Mouse (Mus musculus): ENCODE measurements at regions not wholly inside any gene's neighbourhood (a gene's known extent, or its start where the extent isn't known, plus 50 kb on each side); places are given as distances from the start of the nearest gene placed in this dataset.

GRCm38 (mm10) chr4:55721834-55722233 is 189.6 kb upstream of the Klf4 start:
- 0 out of 2 replicates have a peak, but pooled peaks cover 6% of the 10 kb centered on the region for H3K4me1 ChIP-seq (replicated peaks; ENCODE audit: control insufficient read depth, insufficient read depth, low read length)
- no peaks in the 10 kb centered on the region for H3K27me3 ChIP-seq (replicated peaks; ENCODE audit: control insufficient read depth, insufficient read depth, low read length)
- no peak overlapping the region for H3K9ac ChIP-seq (ENCODE audit: low read length)
- ATAC-seq (replicated peaks; ENCODE audit: low FRiP score, low TSS enrichment, low read depth) = no peak
- H3K36me3 ChIP-seq (ENCODE audit: control insufficient read depth, insufficient read depth, low read length) = no peaks in the 10 kb centered on the region
- no peak overlapping the region for H3K4me3 ChIP-seq (ENCODE audit: low read depth, low read length)
- WGBS = 30% methylated on average over 2 of the region's 2 CpGs
- no peak overlapping the region for H3K4me2 ChIP-seq (ENCODE audit: low read length)
- no peaks in the 10 kb centered on the region for H3K9me3 ChIP-seq (ENCODE audit: control insufficient read depth, low read length)
- no peak overlapping the region for H3K27ac ChIP-seq (ENCODE audit: low read depth)
- no peak for DNase-seq (ENCODE audit: low spot score)

DNA sequence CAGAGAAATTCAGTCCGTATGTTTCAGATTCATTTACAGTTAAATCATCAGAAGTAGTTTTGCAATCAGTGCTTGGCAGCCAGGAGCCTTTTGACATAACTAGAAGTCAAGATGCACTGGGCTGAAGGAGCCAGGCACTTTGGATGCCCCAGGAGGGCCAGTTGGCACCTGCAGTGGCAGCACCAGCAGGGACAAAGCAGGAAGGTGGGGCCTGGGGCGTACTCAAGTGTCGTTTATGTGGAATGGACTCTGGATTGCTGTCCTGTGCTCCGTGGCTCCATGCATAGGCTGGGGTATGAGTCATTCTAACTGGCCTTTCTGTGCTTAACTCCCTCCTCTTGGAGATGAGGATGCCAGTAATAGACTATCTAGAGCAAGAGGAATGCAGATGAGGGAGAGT is 186.2 kb upstream of the Klf4 start:
- Histone ChIP-seq H3K27ac (ENCODE audit: low read depth) (no peak overlapping the region), H3K36me3 (ENCODE audit: control insufficient read depth, insufficient read depth, low read length) (no peaks in the 10 kb centered on the region), H3K4me2 (ENCODE audit: low read length) (no peak overlapping the region), H3K4me3 (ENCODE audit: low read depth, low read length) (no peak overlapping the region), H3K9ac (ENCODE audit: low read length) (no peak overlapping the region), H3K9me3 (ENCODE audit: control insufficient read depth, low read length) (no peaks in the 10 kb centered on the region), H3K27me3 (replicated peaks; ENCODE audit: control insufficient read depth, insufficient read depth, low read length) (no peaks in the 10 kb centered on the region), H3K4me1 (replicated peaks; ENCODE audit: control insufficient read depth, insufficient read depth, low read length) (0 out of 2 replicates have a peak, but pooled peaks cover 6% of the 10 kb centered on the region)
- WGBS = 72% methylated on average over 4 of the region's 4 CpGs
- no peak for ATAC-seq (replicated peaks; ENCODE audit: low FRiP score, low TSS enrichment, low read depth)
- DNase-seq (ENCODE audit: low spot score) = no peak

DNA sequence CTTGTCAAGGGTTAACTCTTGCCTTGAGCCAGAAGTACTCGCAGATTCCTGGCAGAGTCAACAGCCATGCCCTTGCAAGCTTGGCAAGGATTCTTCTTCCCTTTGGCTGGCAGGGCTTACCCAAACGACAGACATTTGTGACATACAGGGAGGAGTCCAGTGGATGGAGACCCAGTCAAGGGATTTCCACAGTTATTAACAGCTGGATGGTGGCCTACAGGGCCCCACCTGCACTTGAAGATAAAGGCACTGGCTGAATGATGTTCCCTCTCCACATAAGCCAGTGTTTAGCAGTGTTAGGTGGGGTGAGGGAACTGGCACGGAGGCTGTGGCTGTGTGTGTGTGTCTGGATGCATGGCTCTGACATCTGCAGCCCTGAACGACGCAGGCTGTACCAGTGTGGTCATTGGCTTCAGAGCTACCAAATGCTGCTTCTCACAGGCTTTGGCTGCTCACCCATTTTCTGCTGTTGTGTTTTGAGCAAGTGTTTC is 183.9 kb upstream of the Klf4 start:
- ATAC-seq (replicated peaks; ENCODE audit: low FRiP score, low TSS enrichment, low read depth) (no peak), DNase-seq (ENCODE audit: low spot score) (no peak)
- H3K27ac ChIP-seq (ENCODE audit: low read depth) = no peak overlapping the region
- H3K4me2 ChIP-seq (ENCODE audit: low read length) = no peak overlapping the region
- no peaks in the 10 kb centered on the region for H3K36me3 ChIP-seq (ENCODE audit: control insufficient read depth, insufficient read depth, low read length)
- H3K4me1 ChIP-seq (replicated peaks; ENCODE audit: control insufficient read depth, insufficient read depth, low read length) = peaks cover 4% of the 10 kb centered on the region; the same call in 1 of the 2 replicates
- no peak overlapping the region for H3K9ac ChIP-seq (ENCODE audit: low read length)
- H3K27me3 ChIP-seq (replicated peaks; ENCODE audit: control insufficient read depth, insufficient read depth, low read length) = no peaks in the 10 kb centered on the region
- H3K4me3 ChIP-seq (ENCODE audit: low read depth, low read length) = no peak overlapping the region
- WGBS = 75% methylated on average over 5 of the region's 5 CpGs
- no peaks in the 10 kb centered on the region for H3K9me3 ChIP-seq (ENCODE audit: control insufficient read depth, low read length)

DNA sequence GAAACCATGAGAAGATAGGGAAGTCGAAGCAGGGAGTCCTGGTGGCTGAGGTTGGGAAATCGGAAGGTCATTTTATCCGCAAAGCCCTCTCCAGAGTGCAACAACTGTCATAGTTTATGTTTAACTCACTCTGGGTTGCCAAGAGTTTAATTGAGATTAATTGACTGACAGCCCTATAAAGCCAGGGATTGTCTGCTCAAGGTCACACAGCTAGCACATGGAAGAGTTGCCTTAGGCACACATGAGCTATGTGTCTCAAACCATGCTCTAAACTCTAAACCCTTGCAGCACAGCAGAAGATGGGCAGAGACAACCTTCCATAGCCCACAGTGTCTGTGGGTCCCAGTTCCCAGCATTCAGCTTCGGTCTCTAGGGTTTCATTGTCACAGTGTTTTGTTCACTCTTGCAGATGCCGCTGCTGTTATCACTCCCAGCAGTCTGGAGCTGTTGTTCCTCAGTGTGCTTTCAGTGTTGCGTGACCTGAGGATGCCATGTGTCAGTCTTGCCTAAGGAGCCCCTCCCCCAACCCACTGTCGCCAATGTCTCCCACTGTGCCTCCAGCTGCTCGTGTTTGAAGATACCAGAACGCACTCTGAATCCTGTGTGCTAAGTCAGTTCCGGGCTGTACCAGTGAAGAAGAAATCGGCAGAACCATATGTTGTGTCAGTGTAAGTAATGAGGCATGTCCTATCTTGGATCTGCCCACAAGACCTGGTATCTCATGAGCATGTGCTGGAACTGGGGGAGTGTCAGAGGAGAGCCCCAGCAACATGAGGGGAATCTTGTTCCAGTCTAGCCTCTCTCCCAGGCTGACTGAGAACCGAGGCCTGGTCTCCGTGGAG is 179.5 kb upstream of the Klf4 start:
- DNase-seq (ENCODE audit: low spot score) (no peak), ATAC-seq (replicated peaks; ENCODE audit: low FRiP score, low TSS enrichment, low read depth) (peak; percentile 50; the same call in 1 of the 2 replicates)
- Histone ChIP-seq H3K27ac (ENCODE audit: low read depth) (no peak overlapping the region), H3K4me1 (replicated peaks; ENCODE audit: control insufficient read depth, insufficient read depth, low read length) (peaks cover 4% of the 10 kb centered on the region; the same call in 1 of the 2 replicates), H3K36me3 (ENCODE audit: control insufficient read depth, insufficient read depth, low read length) (no peaks in the 10 kb centered on the region), H3K4me3 (ENCODE audit: low read depth, low read length) (no peak overlapping the region), H3K9me3 (ENCODE audit: control insufficient read depth, low read length) (no peaks in the 10 kb centered on the region), H3K9ac (ENCODE audit: low read length) (no peak overlapping the region), H3K4me2 (ENCODE audit: low read length) (no peak overlapping the region), H3K27me3 (replicated peaks; ENCODE audit: control insufficient read depth, insufficient read depth, low read length) (no peaks in the 10 kb centered on the region)
- 52% methylated on average over 13 of the region's 13 CpGs for WGBS

GRCm38 (mm10) chr4:55710476-55710875 is 178.2 kb upstream of the Klf4 start:
- H3K27ac ChIP-seq (ENCODE audit: low read depth) = no peak overlapping the region
- H3K9me3 ChIP-seq (ENCODE audit: control insufficient read depth, low read length) = no peaks in the 10 kb centered on the region
- H3K27me3 ChIP-seq (replicated peaks; ENCODE audit: control insufficient read depth, insufficient read depth, low read length) = no peaks in the 10 kb centered on the region
- no peak for ATAC-seq (replicated peaks; ENCODE audit: low FRiP score, low TSS enrichment, low read depth)
- no peak for DNase-seq (ENCODE audit: low spot score)
- H3K36me3 ChIP-seq (ENCODE audit: control insufficient read depth, insufficient read depth, low read length) = no peaks in the 10 kb centered on the region
- 85% methylated on average over 5 of the region's 5 CpGs for WGBS
- H3K4me3 ChIP-seq (ENCODE audit: low read depth, low read length) = no peak overlapping the region
- H3K4me2 ChIP-seq (ENCODE audit: low read length) = no peak overlapping the region
- H3K9ac ChIP-seq (ENCODE audit: low read length) = no peak overlapping the region
- H3K4me1 ChIP-seq (replicated peaks; ENCODE audit: control insufficient read depth, insufficient read depth, low read length) = peaks cover 4% of the 10 kb centered on the region; the same call in 1 of the 2 replicates

- Histone ChIP-seq H3K36me3 (ENCODE audit: control insufficient read depth, insufficient read depth, low read length) (no peaks in the 10 kb centered on the region), H3K4me1 (replicated peaks; ENCODE audit: control insufficient read depth, insufficient read depth, low read length) (peaks cover 4% of the 10 kb centered on the region; the same call in 1 of the 2 replicates), H3K4me3 (ENCODE audit: low read depth, low read length) (no peak overlapping the region), H3K9me3 (ENCODE audit: control insufficient read depth, low read length) (no peaks in the 10 kb centered on the region), H3K27me3 (replicated peaks; ENCODE audit: control insufficient read depth, insufficient read depth, low read length) (no peaks in the 10 kb centered on the region), H3K4me2 (ENCODE audit: low read length) (no peak overlapping the region), H3K9ac (ENCODE audit: low read length) (no peak overlapping the region), H3K27ac (ENCODE audit: low read depth) (no peak overlapping the region)
- WGBS = 82% methylated on average over 2 of the region's 2 CpGs
- ATAC-seq (replicated peaks; ENCODE audit: low FRiP score, low TSS enrichment, low read depth) (no peak), DNase-seq (ENCODE audit: low spot score) (no peak)
These were observed 176.5 kb upstream of the Klf4 start for GRCm38 (mm10) chr4:55708808-55709207.

GRCm38 (mm10) chr4:55707916-55708315 is 175.7 kb upstream of the Klf4 start:
- no peak overlapping the region for H3K27ac ChIP-seq (ENCODE audit: low read depth)

DNA sequence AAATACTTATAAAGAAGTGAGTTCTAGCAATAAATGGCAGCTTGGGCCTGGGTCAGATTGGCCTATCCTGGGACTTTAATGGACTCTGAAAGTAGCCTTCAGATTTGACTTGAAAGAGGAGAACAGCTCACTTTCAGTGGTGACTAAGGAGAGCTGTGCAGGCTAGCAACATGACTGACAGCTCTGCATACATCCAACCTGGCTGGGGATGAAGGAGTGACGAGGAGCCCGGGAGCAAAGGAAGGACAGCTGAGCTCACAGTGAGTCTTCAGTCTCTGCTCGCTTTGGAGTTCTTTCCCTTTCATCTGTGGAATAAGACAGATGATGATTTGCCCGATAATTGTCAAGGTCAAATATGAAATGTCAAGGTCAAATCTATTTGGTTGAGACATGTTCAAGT is 172.7 kb upstream of the Klf4 start:
- H3K4me3 ChIP-seq (ENCODE audit: low read depth, low read length) = no peak overlapping the region
- H3K4me1 ChIP-seq (replicated peaks; ENCODE audit: control insufficient read depth, insufficient read depth, low read length) = no peaks in the 10 kb centered on the region
- 70% methylated on average over 4 of the region's 4 CpGs for WGBS
- no peaks in the 10 kb centered on the region for H3K27me3 ChIP-seq (replicated peaks; ENCODE audit: control insufficient read depth, insufficient read depth, low read length)
- DNase-seq (ENCODE audit: low spot score) (no peak), ATAC-seq (replicated peaks; ENCODE audit: low FRiP score, low TSS enrichment, low read depth) (no peak)
- H3K36me3 ChIP-seq (ENCODE audit: control insufficient read depth, insufficient read depth, low read length) = no peaks in the 10 kb centered on the region
- H3K27ac ChIP-seq (ENCODE audit: low read depth) = no peak overlapping the region
- no peak overlapping the region for H3K9ac ChIP-seq (ENCODE audit: low read length)
- H3K4me2 ChIP-seq (ENCODE audit: low read length) = no peak overlapping the region
- no peaks in the 10 kb centered on the region for H3K9me3 ChIP-seq (ENCODE audit: control insufficient read depth, low read length)

More at GRCm38 (mm10) chr4:55707916-55708315, 175.7 kb upstream of the Klf4 start:
- peaks cover 4% of the 10 kb centered on the region; the same call in 1 of the 2 replicates for H3K4me1 ChIP-seq (replicated peaks; ENCODE audit: control insufficient read depth, insufficient read depth, low read length)
- H3K27me3 ChIP-seq (replicated peaks; ENCODE audit: control insufficient read depth, insufficient read depth, low read length) = no peaks in the 10 kb centered on the region
- no peak for ATAC-seq (replicated peaks; ENCODE audit: low FRiP score, low TSS enrichment, low read depth)
- H3K9ac ChIP-seq (ENCODE audit: low read length) = no peak overlapping the region
- 87% methylated on average over 10 of the region's 10 CpGs for WGBS
- no peak overlapping the region for H3K4me3 ChIP-seq (ENCODE audit: low read depth, low read length)
- H3K4me2 ChIP-seq (ENCODE audit: low read length) = no peak overlapping the region
- H3K9me3 ChIP-seq (ENCODE audit: control insufficient read depth, low read length) = no peaks in the 10 kb centered on the region
- no peaks in the 10 kb centered on the region for H3K36me3 ChIP-seq (ENCODE audit: control insufficient read depth, insufficient read depth, low read length)
- DNase-seq (ENCODE audit: low spot score) = no peak

Measured in intestine, embryonic 14.5 days (tissue).